Mouse (Mus musculus) hindbrain, embryonic 16.5 days (tissue): ENCODE data around the gene Eef1akmt2. TPM values are rescaled to one million over a fixed set of nuclear protein-coding genes. Genes with fewer than 3 reads are reported as not detected.

Experiments used
- ATAC-seq: fragments of 200-750 bp; cut with Nextera tagmentation; 2 replicates; pipeline ENCODE4 v1.8.0; 2017; ENCODE audit warnings: moderate TSS enrichment, moderate library complexity
- H3K27ac ChIP-seq: fragments of 300-500 bp; sonication (generic); 2 replicates; pipeline ENCODE4 v1.5.1; 2014; ENCODE audit warnings: low read depth, mild to moderate bottlenecking, control low read depth, low read length, moderate library complexity
- H3K27me3 ChIP-seq: fragments of 300-500 bp; sonication (generic); replicated peaks from 2 replicates; pipeline ENCODE4 v1.6.1; 2014; ENCODE audit warnings: low read length; ENCODE audit not compliant: control insufficient read depth, insufficient read depth
- H3K36me3 ChIP-seq: fragments of 300-500 bp; sonication (generic); 2 replicates; pipeline ENCODE4 v1.6.1; 2014; ENCODE audit warnings: mild to moderate bottlenecking, low read length, moderate library complexity, mixed read lengths; ENCODE audit not compliant: control insufficient read depth, insufficient read depth
- H3K4me1 ChIP-seq: fragments of 300-500 bp; sonication (generic); 2 replicates; pipeline ENCODE4 v1.6.1; 2014; ENCODE audit warnings: low read depth, low read length; ENCODE audit not compliant: control insufficient read depth, insufficient read depth
- H3K4me2 ChIP-seq: fragments of 300-500 bp; sonication (generic); 2 replicates; pipeline ENCODE4 v1.6.1; 2014; ENCODE audit warnings: mild to moderate bottlenecking, low read length, control low read depth, moderate library complexity
- H3K4me3 ChIP-seq: fragments of 300-500 bp; sonication (generic); 2 replicates; pipeline ENCODE4 v1.5.1; 2014; ENCODE audit warnings: mild to moderate bottlenecking, low read length, control low read depth, moderate library complexity
- H3K9ac ChIP-seq: fragments of 300-500 bp; sonication (generic); 2 replicates; pipeline ENCODE4 v1.6.1; 2014; ENCODE audit warnings: low read depth, mild to moderate bottlenecking, control low read depth, low read length, moderate library complexity
- H3K9me3 ChIP-seq: fragments of 300-500 bp; sonication (generic); 2 replicates; pipeline ENCODE4 v1.6.1; 2014; ENCODE audit warnings: mild to moderate bottlenecking, low read length, moderate library complexity; ENCODE audit not compliant: control insufficient read depth
- WGBS: fragments of 180-500 bp; shearing (Covaris S2); extraction: QIAGEN DNeasy Blood & Tissue Kit; methylation state at CpG from one replicate; pipeline ENCODE4 v1.1.7; 2014; 5-methylcytosine and 5-hydroxymethylcytosine counted together
- polyA plus RNA-seq: library from polyadenylated mRNA; unstranded; fragments of >200 nt; fragmentation: Nextera tagmentation; extraction: Ambion mirVana; gene quantifications from 2 replicates; pipeline ENCODE4 v1.2.1, GENCODE M21; 2015

Gene Eef1akmt2
- polyA plus RNA-seq, 1 experiment from 2014 or later = 87.6 TPM

GRCm38 (mm10) chr7:132813416-132814088 lies 38.9 kb downstream of the Eef1akmt2 start, which contains the start of gene Fam53b:
TSS of gene Fam53b (minus strand) at chr7:132813886.
- Histone ChIP-seq H3K4me1 (peaks cover 38% of the 10 kb centered on the region), H3K9me3 (no peaks in the 10 kb centered on the region), H3K27me3 (no peaks in the 10 kb centered on the region), H3K9ac (peak within 1 kb of the TSS; percentile 79), H3K36me3 (no peaks in the 10 kb centered on the region), H3K4me2 (peak within 1 kb of the TSS; percentile 93), H3K27ac (peak within 1 kb of the TSS; percentile 88), H3K4me3 (peak within 1 kb of the TSS; percentile 83)
- peak; percentile 69 for ATAC-seq
- WGBS = under 1% methylated on average over 49 of the region's 85 CpGs

GRCm38 (mm10) chr7:132812619-132813415 lies 39.7 kb downstream of the Eef1akmt2 start:
- WGBS = under 1% methylated on average over 59 of the region's 59 CpGs
- Histone ChIP-seq H3K4me2 (peak overlapping the region; percentile 93), H3K36me3 (no peaks in the 10 kb centered on the region), H3K27ac (peak overlapping the region; percentile 88), H3K9ac (peak overlapping the region; percentile 79), H3K27me3 (no peaks in the 10 kb centered on the region), H3K4me3 (peak overlapping the region; percentile 83), H3K4me1 (peaks cover 43% of the 10 kb centered on the region), H3K9me3 (no peaks in the 10 kb centered on the region)
- ATAC-seq = peak; percentile 9

DNA sequence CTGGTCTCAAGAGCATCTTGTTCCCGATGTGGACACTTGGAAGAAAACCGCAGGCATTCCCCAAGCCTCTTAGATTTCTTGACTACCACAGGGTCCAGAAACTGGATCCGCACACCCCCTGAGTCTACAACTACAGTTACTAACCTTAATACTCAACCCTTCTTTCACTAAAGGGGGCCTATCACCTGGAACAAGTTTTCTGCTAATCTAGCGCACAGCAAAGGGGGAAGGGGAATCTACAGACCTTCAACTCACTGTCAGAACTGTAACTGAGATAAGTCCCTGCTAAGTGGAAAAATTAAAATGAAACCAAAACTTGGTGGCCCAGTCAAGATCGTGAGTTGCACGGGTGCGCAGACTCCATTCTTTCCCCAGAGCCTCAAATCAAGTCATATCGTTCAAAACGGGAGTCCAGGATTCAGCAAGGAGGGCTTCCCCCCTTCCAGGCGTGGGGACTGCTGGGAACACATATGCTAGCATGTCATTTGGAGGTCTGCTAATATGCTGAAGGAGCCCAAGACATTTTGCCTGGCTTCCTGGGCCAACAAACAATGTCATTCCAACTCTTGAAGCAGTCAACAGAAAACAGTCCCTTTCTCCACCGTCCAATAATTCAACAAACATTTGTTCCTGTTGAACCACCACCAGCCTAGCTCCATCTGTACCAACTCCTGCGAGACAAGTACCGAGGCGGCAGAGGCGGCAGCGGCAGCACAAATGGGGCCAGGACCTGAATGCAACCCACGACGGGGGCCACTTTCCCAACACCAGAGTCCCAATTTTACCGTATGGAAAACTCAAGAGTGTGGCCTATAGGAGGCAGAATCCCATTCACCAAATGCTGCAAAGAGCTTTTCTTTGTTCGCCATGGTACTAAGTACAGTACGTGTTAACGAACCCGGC lies 40.5 kb downstream of the Eef1akmt2 start:
- no peak for ATAC-seq
- H3K9me3 ChIP-seq = no peaks in the 10 kb centered on the region
- H3K4me2 ChIP-seq = peak overlapping the region; percentile 93
- 13% methylated on average over 23 of the region's 23 CpGs for WGBS
- H3K36me3 ChIP-seq = no peaks in the 10 kb centered on the region
- peaks cover 49% of the 10 kb centered on the region for H3K4me1 ChIP-seq
- H3K4me3 ChIP-seq = peak overlapping the region; percentile 83
- no peaks in the 10 kb centered on the region for H3K27me3 ChIP-seq
- peak overlapping the region; percentile 88 for H3K27ac ChIP-seq
- H3K9ac ChIP-seq = peak overlapping the region; percentile 79

DNA sequence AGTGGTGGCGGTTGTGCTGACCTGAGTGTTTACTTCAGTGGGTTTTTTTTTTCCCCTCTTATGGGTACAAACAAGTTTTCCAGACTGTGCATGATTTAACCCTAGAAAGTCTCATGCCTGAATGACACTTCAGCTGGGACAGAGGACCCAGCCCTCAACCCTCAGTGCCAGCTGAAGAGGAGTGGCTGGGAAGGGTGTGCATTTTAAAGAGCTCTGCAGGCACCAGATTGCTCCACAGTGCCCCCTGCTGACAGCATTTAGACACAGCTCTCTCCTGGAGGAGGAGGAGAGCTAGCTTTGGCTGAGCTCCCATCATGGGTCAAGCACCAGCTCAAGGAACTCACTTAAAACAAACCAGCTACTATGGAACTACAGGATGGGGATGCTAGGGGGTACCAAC lies 41.6 kb downstream of the Eef1akmt2 start:
- ATAC-seq = peak; percentile 46; the same call in 1 of the 2 replicates
- H3K9ac ChIP-seq = no peak overlapping the region
- H3K4me2 ChIP-seq = peak overlapping the region; percentile 93
- 40% methylated on average over 1 of the region's 1 CpGs for WGBS
- H3K27me3 ChIP-seq = no peaks in the 10 kb centered on the region
- H3K9me3 ChIP-seq = no peaks in the 10 kb centered on the region
- peak overlapping the region; percentile 66 for H3K27ac ChIP-seq
- peaks cover 58% of the 10 kb centered on the region for H3K4me1 ChIP-seq
- H3K4me3 ChIP-seq = no peak overlapping the region
- no peaks in the 10 kb centered on the region for H3K36me3 ChIP-seq

GRCm38 (mm10) chr7:132810368-132810767 lies 42.1 kb downstream of the Eef1akmt2 start:
- Histone ChIP-seq H3K4me2 (peak overlapping the region; percentile 93), H3K36me3 (no peaks in the 10 kb centered on the region), H3K4me1 (peaks cover 63% of the 10 kb centered on the region), H3K27me3 (no peaks in the 10 kb centered on the region), H3K4me3 (0 out of 2 replicates have a peak overlapping the region, but pooled peaks have one; percentile 3), H3K27ac (peak overlapping the region; percentile 66), H3K9ac (no peak overlapping the region), H3K9me3 (no peaks in the 10 kb centered on the region)
- peak; percentile 51 for ATAC-seq
- 15% methylated on average over 6 of the region's 6 CpGs for WGBS

GRCm38 (mm10) chr7:132809721-132810120 lies 42.8 kb downstream of the Eef1akmt2 start:
- no peak overlapping the region for H3K9ac ChIP-seq
- WGBS = 31% methylated on average over 6 of the region's 6 CpGs
- ATAC-seq = no peak
- peaks cover 67% of the 10 kb centered on the region for H3K4me1 ChIP-seq
- H3K36me3 ChIP-seq = no peaks in the 10 kb centered on the region
- H3K4me3 ChIP-seq = no peak overlapping the region
- peak overlapping the region; percentile 66 for H3K27ac ChIP-seq
- no peaks in the 10 kb centered on the region for H3K27me3 ChIP-seq
- H3K9me3 ChIP-seq = no peaks in the 10 kb centered on the region
- H3K4me2 ChIP-seq = peak overlapping the region; percentile 25

- WGBS = 6% methylated on average over 20 of the region's 20 CpGs
- H3K27me3 ChIP-seq = no peaks in the 10 kb centered on the region
- peak overlapping the region; percentile 15; the same call in 1 of the 2 replicates for H3K9ac ChIP-seq
- H3K27ac ChIP-seq = peak overlapping the region; percentile 68
- H3K4me2 ChIP-seq = peak overlapping the region; percentile 25
- H3K4me3 ChIP-seq = no peak overlapping the region
- no peaks in the 10 kb centered on the region for H3K9me3 ChIP-seq
- H3K4me1 ChIP-seq = peaks cover 67% of the 10 kb centered on the region
- peak; percentile 51 for ATAC-seq
- no peaks in the 10 kb centered on the region for H3K36me3 ChIP-seq
These were observed 43.4 kb downstream of the Eef1akmt2 start for GRCm38 (mm10) chr7:132808841-132809682.
